Mouse (Mus musculus) forebrain, embryonic 13.5 days (tissue): Measurements from ENCODE around the gene AI661453. TPM values are rescaled to one million over a fixed set of nuclear protein-coding genes. Genes with fewer than 3 reads are reported as not detected.

Source experiments
- ATAC-seq: fragments of 200-750 bp; cut with Nextera tagmentation; 2 replicates; pipeline ENCODE4 v1.8.0; 2017
- H3K27ac ChIP-seq: fragments of 300-500 bp; sonication (generic); 2 replicates; pipeline ENCODE4 v1.5.1; 2015; ENCODE audit warnings: inconsistent platforms, mild to moderate bottlenecking, moderate library complexity
- H3K27me3 ChIP-seq: fragments of 300-500 bp; sonication (generic); 2 replicates; pipeline ENCODE4 v1.6.1; 2015; ENCODE audit warnings: mild to moderate bottlenecking, inconsistent platforms
- H3K36me3 ChIP-seq: fragments of 300-500 bp; sonication (generic); 2 replicates; pipeline ENCODE4 v1.6.1; 2015; ENCODE audit warnings: mild to moderate bottlenecking, inconsistent platforms; ENCODE audit not compliant: poor library complexity, severe bottlenecking
- H3K4me1 ChIP-seq: fragments of 300-500 bp; sonication (generic); 2 replicates; pipeline ENCODE4 v1.6.1; 2015; ENCODE audit warnings: inconsistent platforms
- H3K4me2 ChIP-seq: fragments of 300-500 bp; sonication (generic); 2 replicates; pipeline ENCODE4 v1.6.1; 2015; ENCODE audit warnings: inconsistent platforms, mild to moderate bottlenecking, moderate library complexity
- H3K4me3 ChIP-seq: fragments of 300-500 bp; sonication (generic); 2 replicates; pipeline ENCODE4 v1.5.1; 2015; ENCODE audit warnings: mild to moderate bottlenecking, inconsistent platforms
- H3K9ac ChIP-seq: fragments of 300-500 bp; sonication (generic); 2 replicates; pipeline ENCODE4 v1.6.1; 2015; ENCODE audit warnings: mild to moderate bottlenecking, inconsistent platforms
- H3K9me3 ChIP-seq: fragments of 300-500 bp; sonication (generic); replicated peaks from 2 replicates; pipeline ENCODE4 v1.6.1; 2016; ENCODE audit warnings: inconsistent platforms
- WGBS: fragments of 180-500 bp; shearing (Covaris S2); methylation state at CpG from one replicate; pipeline ENCODE4 v1.1.7; 2015; 5-methylcytosine and 5-hydroxymethylcytosine counted together
- polyA plus RNA-seq: library from polyadenylated mRNA; unstranded; fragments of >200 nt; fragmentation: Nextera tagmentation; extraction: Ambion mirVana; gene quantifications from 2 replicates; pipeline ENCODE4 v1.2.1, GENCODE M21; 2015

Gene AI661453
- polyA plus RNA-seq, 1 experiment from 2014 or later, result 0.13 TPM

- Histone ChIP-seq H3K4me2 (no peak overlapping the region), H3K27me3 (0 out of 2 replicates have a peak, but pooled peaks cover 8% of the 10 kb centered on the region), H3K4me3 (no peak overlapping the region), H3K27ac (no peak overlapping the region), H3K9me3 (no peaks in the 10 kb centered on the region), H3K4me1 (no peaks in the 10 kb centered on the region), H3K36me3 (no peaks in the 10 kb centered on the region), H3K9ac (no peak overlapping the region)
- ATAC-seq, result no peak
- WGBS, result 81% methylated on average over 3 of the region's 3 CpGs
Observed at GRCm38 (mm10) chr17:47459341-47459919, 23.0 kb downstream of the AI661453 start.

DNA sequence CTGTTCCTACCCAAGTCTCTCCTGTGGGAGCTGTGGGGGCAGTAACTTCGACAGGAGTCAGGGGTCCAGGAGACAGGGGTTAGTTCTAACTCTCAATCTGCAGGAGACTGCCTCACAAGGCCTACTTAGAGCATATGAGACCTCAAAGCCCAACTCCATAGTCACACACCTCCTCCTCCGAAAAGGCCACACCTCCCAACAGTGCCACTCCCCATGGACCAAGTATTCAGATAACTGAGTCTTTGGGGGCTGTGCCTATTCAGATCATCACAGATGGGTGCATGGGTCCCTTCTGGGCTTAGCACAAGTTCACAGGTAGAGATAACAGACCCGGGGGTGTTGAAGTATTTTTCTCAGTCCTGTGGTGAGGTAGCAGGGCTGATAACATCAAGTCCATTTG lies 25.3 kb downstream of the AI661453 start:
- no peaks in the 10 kb centered on the region for H3K9me3 ChIP-seq
- 83% methylated on average over 3 of the region's 3 CpGs for WGBS

DNA sequence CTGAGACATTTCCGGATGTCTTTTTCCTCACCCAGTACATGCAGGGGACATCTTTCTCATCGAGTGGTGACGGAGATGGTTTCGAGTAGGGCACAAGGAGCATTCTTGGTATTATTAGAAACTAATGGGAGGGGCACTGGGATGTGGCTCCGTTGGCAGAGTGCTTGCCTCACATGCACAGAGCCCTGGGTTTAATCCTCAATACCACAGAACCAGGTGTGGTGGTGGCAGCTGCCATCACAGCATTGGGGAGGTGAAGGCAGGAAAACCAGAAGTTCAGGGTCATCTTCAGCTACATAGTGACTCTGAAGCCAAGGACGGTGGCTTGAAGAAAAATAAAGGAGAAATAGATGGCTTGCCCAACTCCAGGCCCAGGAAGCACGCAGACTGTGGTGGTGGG lies 25.8 kb downstream of the AI661453 start:
- Histone ChIP-seq H3K27me3 (peaks cover 31% of the 10 kb centered on the region), H3K36me3 (no peaks in the 10 kb centered on the region), H3K4me1 (no peaks in the 10 kb centered on the region), H3K4me2 (no peak overlapping the region), H3K4me3 (no peak overlapping the region), H3K9ac (no peak overlapping the region), H3K27ac (no peak overlapping the region), H3K9me3 (no peaks in the 10 kb centered on the region)
- WGBS, result 83% methylated on average over 7 of the region's 7 CpGs
- no peak for ATAC-seq

More for the DNA sequence above, 25.3 kb downstream of the AI661453 start:
- no peaks in the 10 kb centered on the region for H3K36me3 ChIP-seq
- H3K4me3 ChIP-seq, result no peak overlapping the region
- peaks cover 25% of the 10 kb centered on the region for H3K27me3 ChIP-seq
- H3K9ac ChIP-seq, result no peak overlapping the region
- no peaks in the 10 kb centered on the region for H3K4me1 ChIP-seq
- no peak overlapping the region for H3K4me2 ChIP-seq
- ATAC-seq, result no peak
- H3K27ac ChIP-seq, result no peak overlapping the region

GRCm38 (mm10) chr17:47462728-47463388 lies 26.4 kb downstream of the AI661453 start:
- Histone ChIP-seq H3K27me3 (peaks cover 37% of the 10 kb centered on the region), H3K4me1 (no peaks in the 10 kb centered on the region), H3K36me3 (no peaks in the 10 kb centered on the region), H3K9me3 (no peaks in the 10 kb centered on the region), H3K27ac (no peak overlapping the region), H3K4me3 (no peak overlapping the region), H3K4me2 (no peak overlapping the region), H3K9ac (no peak overlapping the region)
- ATAC-seq, result no peak
- 62% methylated on average over 9 of the region's 9 CpGs for WGBS

GRCm38 (mm10) chr17:47464248-47464965 lies 28.0 kb downstream of the AI661453 start:
- Histone ChIP-seq H3K4me3 (no peak overlapping the region), H3K4me2 (no peak overlapping the region)

DNA sequence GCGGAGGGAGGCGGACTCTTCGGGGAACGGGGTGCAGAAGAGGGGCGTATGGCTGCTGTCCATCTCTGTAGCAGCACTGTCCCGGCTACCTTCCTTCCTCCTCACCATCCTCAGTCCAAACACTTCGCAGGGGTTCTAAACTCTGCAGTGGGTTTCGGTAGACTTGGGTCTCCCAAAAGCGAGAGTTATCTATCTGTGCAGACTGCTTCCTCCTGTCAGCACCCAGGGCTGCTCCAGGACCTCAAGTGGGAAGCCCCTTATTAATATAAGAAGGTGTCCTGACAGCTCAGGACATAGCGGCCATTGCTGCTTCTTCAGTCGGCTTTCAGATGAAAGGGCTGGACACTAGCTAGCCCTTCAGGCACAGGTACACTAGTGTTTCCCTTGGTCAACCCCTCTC lies 28.6 kb downstream of the AI661453 start:
- 81% methylated on average over 11 of the region's 11 CpGs for WGBS
- Histone ChIP-seq H3K27ac (no peak overlapping the region), H3K9me3 (no peaks in the 10 kb centered on the region), H3K4me1 (peaks cover 6% of the 10 kb centered on the region; the same call in 1 of the 2 replicates), H3K36me3 (no peaks in the 10 kb centered on the region), H3K4me2 (no peak overlapping the region), H3K27me3 (peaks cover 57% of the 10 kb centered on the region), H3K9ac (no peak overlapping the region), H3K4me3 (no peak overlapping the region)
- ATAC-seq, result no peak

More at GRCm38 (mm10) chr17:47464248-47464965, 28.0 kb downstream of the AI661453 start:
- Histone ChIP-seq H3K27me3 (peaks cover 50% of the 10 kb centered on the region), H3K27ac (no peak overlapping the region), H3K9me3 (no peaks in the 10 kb centered on the region), H3K9ac (no peak overlapping the region), H3K36me3 (no peaks in the 10 kb centered on the region), H3K4me1 (peaks cover 5% of the 10 kb centered on the region; the same call in 1 of the 2 replicates)
- ATAC-seq, result no peak
- 41% methylated on average over 12 of the region's 12 CpGs for WGBS

DNA sequence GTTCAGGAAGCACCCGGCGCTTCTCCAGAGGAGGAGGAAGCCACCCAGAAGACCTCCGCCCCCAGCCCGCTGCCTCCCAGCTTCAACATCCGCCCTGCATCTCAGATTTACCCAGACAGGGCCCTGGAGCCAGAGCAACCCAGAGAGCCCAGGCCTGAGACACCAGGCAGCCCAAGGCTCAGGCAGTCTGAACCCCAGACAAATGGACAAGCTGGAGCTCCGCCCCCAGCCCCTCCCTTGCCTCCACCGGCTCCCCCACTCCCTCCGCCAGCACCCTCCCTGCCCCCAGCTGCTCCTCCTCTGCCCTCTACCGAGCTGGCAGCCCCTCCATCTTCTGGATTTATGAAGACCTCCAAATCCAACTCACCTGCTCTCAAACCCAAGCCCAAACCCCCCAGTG lies 29.9 kb downstream of the AI661453 start:
- H3K4me2 ChIP-seq, result no peak overlapping the region
- peaks cover 16% of the 10 kb centered on the region; the same call in 1 of the 2 replicates for H3K4me1 ChIP-seq
- no peaks in the 10 kb centered on the region for H3K9me3 ChIP-seq
- ATAC-seq, result no peak
- H3K27ac ChIP-seq, result no peak overlapping the region
- H3K9ac ChIP-seq, result no peak overlapping the region
- H3K36me3 ChIP-seq, result no peaks in the 10 kb centered on the region
- WGBS, result 24% methylated on average over 7 of the region's 9 CpGs
- peaks cover 58% of the 10 kb centered on the region for H3K27me3 ChIP-seq
- no peak overlapping the region for H3K4me3 ChIP-seq

DNA sequence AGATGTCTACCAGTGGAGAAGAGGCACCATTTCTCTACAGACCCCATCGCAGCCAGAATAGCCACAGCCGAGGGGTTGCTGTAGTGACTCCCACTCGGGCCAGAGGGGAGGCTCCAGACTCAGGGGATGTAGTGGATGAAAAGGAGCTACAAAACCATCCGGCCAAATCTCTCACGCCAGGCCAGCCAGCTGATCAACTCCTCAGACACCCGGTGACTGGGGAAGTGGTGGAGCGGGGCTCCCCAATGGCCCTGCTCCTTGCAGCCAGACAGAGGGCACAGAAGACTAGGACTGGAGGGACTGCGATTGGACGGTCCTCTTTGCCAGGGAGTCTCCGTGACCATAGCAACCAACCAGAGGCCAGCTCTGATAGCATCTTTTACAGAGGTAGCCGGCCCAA lies 31.2 kb downstream of the AI661453 start:
- no peak overlapping the region for H3K27ac ChIP-seq
- H3K4me3 ChIP-seq, result no peak overlapping the region
- no peaks in the 10 kb centered on the region for H3K9me3 ChIP-seq
- peaks cover 16% of the 10 kb centered on the region; the same call in 1 of the 2 replicates for H3K4me1 ChIP-seq
- H3K9ac ChIP-seq, result no peak overlapping the region
- 58% methylated on average over 11 of the region's 11 CpGs for WGBS
- no peak for ATAC-seq
- H3K27me3 ChIP-seq, result peaks cover 56% of the 10 kb centered on the region
- no peak overlapping the region for H3K4me2 ChIP-seq
- no peaks in the 10 kb centered on the region for H3K36me3 ChIP-seq

- Histone ChIP-seq H3K4me2 (peak overlapping the region; percentile 35), H3K36me3 (no peaks in the 10 kb centered on the region), H3K4me3 (peak overlapping the region; percentile 19), H3K9ac (peak overlapping the region; percentile 27; the same call in 1 of the 2 replicates), H3K27me3 (peaks cover 56% of the 10 kb centered on the region), H3K4me1 (peaks cover 16% of the 10 kb centered on the region; the same call in 1 of the 2 replicates), H3K27ac (no peak overlapping the region), H3K9me3 (no peaks in the 10 kb centered on the region)
- ATAC-seq, result no peak
- 23% methylated on average over 14 of the region's 14 CpGs for WGBS
Observed at GRCm38 (mm10) chr17:47468063-47468462, 31.6 kb downstream of the AI661453 start.

DNA sequence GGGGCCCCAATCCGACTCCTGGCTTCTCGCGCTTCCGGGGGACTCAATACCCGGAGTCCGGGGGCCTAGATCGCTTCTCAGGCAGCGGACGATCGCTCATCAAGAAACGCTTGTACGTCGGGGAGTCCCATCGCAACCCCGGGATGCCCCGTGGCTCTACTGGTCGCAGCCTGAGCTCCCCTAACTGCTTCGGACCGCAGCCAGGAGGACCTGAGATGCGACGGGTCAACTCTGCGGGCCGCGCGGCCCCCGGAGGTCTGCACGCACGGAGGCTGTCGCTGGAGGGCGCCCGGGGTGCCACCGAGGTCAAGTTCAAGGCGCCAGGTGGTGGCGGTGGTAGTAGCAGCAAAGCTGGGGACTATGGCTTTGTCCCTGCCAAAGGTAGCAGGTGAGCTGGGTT lies 32.1 kb downstream of the AI661453 start:
- Histone ChIP-seq H3K4me3 (peak overlapping the region; percentile 19), H3K27ac (no peak overlapping the region), H3K27me3 (peaks cover 56% of the 10 kb centered on the region), H3K36me3 (no peaks in the 10 kb centered on the region), H3K9ac (peak overlapping the region; percentile 27; the same call in 1 of the 2 replicates), H3K4me1 (peaks cover 16% of the 10 kb centered on the region; the same call in 1 of the 2 replicates), H3K4me2 (peak overlapping the region; percentile 35), H3K9me3 (no peaks in the 10 kb centered on the region)
- 5% methylated on average over 34 of the region's 34 CpGs for WGBS
- ATAC-seq, result no peak

GRCm38 (mm10) chr17:47469642-47470041 lies 33.2 kb downstream of the AI661453 start:
- peaks cover 16% of the 10 kb centered on the region; the same call in 1 of the 2 replicates for H3K4me1 ChIP-seq
- H3K4me3 ChIP-seq, result no peak overlapping the region
- no peak overlapping the region for H3K9ac ChIP-seq
- no peaks in the 10 kb centered on the region for H3K36me3 ChIP-seq
- WGBS, result 85% methylated on average over 4 of the region's 4 CpGs
- no peak overlapping the region for H3K4me2 ChIP-seq
- ATAC-seq, result no peak
- H3K27ac ChIP-seq, result no peak overlapping the region
- no peaks in the 10 kb centered on the region for H3K9me3 ChIP-seq
- H3K27me3 ChIP-seq, result peaks cover 50% of the 10 kb centered on the region

DNA sequence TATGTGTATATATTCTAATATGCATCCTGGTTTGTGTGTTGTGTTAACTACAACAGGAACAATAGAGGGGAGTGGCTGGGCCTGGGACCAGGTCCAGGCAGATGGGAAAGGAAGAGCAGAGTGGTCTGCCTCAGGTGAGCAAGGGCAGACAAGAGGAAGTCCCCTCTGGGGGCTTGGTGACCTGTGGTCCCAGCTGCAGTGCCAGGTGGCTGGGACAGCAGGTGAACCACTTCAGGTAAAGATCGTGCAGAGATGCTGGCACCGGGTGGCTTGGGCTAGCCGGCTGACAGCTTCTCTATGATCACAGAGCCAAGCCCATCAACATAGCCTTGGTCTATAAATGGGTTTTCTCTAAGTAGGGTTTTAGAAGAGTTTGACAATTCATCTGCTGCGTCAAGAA lies 33.7 kb downstream of the AI661453 start:
- ATAC-seq, result no peak
- H3K9ac ChIP-seq, result no peak overlapping the region
- H3K4me1 ChIP-seq, result peaks cover 16% of the 10 kb centered on the region; the same call in 1 of the 2 replicates
- H3K36me3 ChIP-seq, result no peaks in the 10 kb centered on the region
- no peak overlapping the region for H3K4me2 ChIP-seq
- no peak overlapping the region for H3K27ac ChIP-seq
- H3K9me3 ChIP-seq, result no peaks in the 10 kb centered on the region
- WGBS, result 87% methylated on average over 4 of the region's 4 CpGs
- H3K27me3 ChIP-seq, result peaks cover 46% of the 10 kb centered on the region
- no peak overlapping the region for H3K4me3 ChIP-seq
